Mouse (Mus musculus): ENCODE measurements around the gene Lypd5.
"Not testable (repeated sequence)": the region's sequence is repeated elsewhere in the genome, so short reads cannot be mapped to it uniquely, and the experiment has no call there.

The Lypd5 gene

DNA sequence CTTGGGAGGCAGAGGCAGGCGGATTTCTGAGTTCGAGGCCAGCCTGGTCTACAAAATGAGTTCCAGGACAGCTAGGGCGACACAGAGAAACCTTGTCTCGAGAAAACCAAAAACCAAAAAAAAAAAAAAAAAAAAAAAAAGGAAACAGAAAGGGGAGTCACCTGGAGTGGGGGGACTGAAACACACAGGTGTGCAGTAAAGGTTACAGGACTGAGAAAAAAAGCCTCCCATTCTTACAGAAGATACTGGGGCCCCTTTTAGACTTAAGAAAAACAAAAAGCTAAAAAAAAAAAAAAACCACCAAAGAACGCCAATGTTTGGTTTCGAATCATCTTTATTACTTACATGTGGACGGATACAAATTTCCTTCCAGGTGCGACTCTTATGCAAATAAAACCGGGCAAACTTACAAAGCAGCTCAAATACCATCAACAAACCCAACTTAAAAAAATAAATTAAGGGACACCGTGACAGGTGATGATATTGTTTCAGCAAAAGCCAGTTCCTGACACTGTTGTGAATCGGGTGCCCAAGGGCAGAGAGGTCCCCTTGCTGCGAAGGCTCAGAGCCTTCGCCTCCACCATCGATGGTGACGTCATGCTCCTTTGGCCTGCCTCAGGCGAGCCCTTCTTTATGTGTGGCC lies 33.9 kb downstream of the Lypd5 start:
- DNase-seq (ENCODE audit: low spot score in 2 of 2), result no peak

DNA sequence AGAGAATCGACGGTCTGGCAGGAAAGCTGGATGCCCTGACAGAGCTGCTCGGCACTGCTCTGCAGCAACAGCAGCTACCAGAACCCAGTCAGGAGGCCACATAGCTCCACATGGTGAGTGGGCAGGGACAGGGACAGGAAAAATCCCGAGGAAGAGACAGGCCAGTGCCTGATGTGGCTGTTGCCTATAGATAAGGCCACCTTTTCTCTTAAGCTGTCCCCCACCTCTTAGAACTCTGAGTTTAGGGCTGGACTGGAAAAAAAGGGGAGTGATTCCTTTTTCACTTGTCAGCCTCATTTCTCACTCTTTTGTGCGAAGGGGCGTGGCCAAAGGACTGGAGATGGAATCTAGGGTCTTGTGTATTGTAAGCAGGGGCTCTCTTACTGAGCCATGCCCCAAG lies 35.1 kb downstream of the Lypd5 start:
- no peak for DNase-seq (ENCODE audit: low spot score in 2 of 2)

DNA sequence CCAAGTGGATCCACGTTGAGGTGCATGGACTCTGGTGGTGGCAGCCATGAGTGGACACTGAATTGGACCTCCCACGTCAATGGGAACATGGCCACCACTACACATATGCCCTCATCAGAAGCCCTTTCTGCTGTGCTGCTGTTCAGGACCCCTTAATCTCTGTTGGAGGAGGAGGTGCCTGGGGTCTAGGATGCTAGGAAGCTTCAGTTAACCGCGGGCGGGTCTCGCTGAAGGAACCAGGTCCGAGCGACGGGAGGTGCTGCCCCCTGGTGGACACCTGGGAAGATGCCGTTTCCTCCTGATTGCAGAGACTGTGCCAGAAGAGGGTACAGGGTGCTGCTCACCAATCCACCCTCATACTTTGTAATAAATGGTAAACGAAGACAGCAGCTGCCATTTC lies 35.8 kb downstream of the Lypd5 start:
- peak; percentile 81 to 96 for DNase-seq (ENCODE audit: low spot score in 2 of 2)

DNA sequence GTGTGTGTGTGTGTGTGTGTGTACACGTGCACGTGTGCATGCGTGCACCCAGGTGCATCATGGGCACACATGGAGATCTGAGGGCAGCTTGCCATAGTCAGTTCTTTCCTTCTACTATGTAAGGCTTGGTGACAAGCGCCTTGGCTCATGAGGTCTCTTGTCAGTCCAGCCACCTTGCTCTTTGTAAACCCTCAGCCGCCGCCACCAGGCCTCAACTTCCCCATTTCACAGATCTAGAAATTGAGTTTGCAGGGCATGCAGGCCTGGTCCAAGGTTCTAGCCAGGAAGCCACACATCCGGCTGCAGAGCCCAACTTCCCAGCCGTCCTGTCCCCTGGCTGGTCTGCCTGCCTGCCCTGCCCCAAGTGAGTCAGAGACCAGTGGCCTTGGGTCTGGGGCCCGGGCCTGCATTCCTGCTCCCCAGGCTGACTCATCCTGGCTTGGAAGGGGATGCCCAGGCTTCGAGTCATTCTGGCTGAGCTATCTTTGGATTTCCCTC lies 38.1 kb downstream of the Lypd5 start:
- DNase-seq (ENCODE audit: low spot score in 2 of 2), result no peak

DNA sequence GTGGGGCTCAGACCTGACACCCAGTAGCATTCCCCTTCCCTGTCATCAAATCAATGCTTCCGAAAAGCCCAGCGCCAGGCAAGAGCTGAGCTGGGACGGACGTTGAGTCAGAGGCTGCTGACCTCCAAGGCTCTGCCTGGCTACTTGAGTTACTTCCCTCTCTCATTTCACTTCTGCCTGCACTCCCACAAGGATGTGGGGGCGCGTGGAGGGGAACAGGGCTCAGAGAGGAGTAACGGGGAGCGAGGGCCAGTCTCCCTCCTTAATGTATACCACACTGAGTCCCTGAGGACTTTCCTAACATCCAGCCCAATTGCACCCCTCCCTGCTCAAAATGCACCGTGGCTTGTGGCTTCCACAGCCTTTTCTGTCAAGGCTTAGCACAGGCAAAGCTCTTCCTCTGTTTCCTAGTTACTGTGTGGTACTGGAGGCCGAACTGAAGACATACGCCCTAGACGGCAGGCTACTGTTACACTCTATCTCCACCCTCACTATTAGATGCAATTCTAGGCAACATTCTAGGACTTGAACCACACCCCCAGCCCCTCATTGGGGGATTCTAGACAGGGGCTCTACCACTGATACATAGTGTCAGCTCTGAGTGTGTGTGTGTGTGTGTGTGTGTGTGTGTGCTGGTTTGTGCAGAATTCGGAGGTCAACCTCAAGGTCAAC lies 40.7 kb downstream of the Lypd5 start:
- no peak for DNase-seq (ENCODE audit: low spot score in 2 of 2)

DNA sequence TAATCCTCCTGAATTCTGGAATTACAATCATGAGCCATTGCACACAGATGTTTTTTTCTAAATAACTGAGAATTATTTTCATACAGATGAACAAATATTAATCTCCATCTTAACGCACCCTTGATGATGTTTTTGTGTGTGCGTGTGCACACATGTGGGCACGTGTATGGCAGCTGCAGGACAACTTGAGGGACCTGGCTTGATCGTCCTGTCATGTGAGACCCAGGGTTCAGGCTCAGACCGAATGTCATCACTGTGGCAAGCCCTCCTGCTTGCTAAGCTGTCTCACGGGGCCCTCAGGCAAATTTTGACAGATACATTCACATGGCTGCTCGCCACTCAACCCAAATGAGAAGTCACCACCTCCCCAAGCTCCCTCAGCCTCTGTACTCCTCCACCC lies 41.5 kb downstream of the Lypd5 start:
- no peak for DNase-seq (ENCODE audit: low spot score in 2 of 2)

DNA sequence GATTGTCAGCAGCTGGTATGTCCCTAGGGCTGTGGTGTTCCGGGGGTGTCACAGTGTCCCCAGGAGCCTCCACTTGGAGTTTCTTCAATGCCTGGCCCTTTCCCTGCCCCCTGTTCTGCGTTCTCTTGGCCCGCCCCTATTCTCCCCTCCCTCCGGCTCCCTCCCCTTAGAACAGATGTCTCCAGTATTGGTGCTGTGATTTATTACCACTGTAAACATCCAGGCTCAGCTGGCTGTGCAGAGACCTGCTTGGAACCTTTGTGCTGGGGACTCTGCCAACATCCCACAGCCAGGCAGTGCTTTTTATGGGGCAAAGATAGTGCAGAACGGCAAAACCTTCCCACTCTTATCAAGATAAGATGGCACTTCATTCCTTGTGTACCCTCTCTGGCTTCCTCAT lies 42.1 kb downstream of the Lypd5 start:
- DNase-seq (ENCODE audit: low spot score in 2 of 2), result no peak

DNA sequence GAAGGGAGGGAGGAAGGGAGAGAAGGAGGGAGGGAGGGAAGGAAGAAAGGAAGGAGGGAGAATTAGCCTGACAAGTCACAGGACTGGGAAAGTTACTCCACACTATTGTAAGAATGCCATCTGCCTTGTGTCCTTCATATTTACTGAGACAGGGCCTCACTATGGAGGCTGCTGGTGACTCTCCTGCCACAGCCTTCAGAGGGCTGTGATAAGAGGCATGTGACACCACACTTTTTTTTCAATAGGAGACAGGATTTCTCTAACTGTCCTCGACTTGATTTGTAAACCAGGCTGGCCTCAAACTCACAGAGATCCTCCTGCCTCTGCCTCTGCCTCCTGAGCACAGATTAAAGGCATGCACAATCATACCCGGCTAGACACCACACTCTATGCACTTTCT lies 42.7 kb downstream of the Lypd5 start:
- no peak for DNase-seq (ENCODE audit: low spot score in 2 of 2)

DNA sequence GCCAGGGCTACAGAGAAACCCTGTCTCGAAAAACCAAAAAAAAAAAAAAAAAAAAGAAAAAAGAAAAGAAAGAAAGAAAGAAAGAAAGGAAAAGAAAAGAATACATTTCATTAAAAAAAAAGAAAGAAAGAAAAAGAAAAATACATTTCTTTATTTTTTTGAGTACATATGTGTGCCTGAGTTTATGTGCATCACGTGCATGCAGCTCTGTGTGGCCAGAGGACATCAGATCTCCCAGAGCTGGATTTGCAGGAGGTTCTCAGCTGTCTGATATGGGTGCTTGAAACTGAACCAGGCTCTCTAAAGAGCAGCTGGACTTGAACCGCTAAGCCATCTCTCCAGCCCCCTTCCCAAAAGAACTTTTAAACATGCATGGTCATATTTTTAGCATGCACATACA lies 45.1 kb downstream of the Lypd5 start:
- DNase-seq (ENCODE audit: low spot score in 2 of 2), result no peak

DNA sequence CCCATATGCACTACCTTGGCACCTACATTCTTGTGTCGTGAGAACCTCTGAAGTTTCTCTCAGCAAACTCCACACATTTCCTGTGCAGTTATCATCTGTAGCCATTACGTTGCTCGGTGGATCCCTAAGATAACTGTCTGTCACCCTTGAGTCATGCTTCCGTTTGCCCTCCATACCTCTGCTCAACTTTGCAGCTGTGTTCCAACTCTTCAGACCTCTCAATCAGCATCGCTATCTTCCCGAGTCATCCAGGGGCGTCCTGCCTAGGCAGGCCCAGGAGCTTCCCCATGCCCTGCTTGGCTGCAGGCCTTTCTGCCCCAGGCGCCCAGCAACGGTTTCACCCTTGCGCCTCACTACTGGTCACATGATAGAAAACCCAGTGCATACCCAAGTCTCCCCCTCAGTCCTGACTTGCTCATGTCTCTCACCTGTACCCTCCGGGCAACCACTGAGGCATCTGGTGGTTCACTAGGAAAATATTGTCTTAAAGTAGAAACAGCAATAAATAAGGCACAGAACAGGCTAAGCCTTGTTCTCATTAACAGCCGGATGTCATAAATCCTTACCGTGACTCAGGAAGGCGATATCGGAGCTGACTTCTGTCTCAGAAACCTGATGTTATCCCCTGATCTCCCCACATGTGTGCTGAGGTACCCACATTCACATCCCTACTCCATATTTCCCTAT lies 45.6 kb downstream of the Lypd5 start:
- DNase-seq (ENCODE audit: low spot score in 2 of 2), result no peak

DNA sequence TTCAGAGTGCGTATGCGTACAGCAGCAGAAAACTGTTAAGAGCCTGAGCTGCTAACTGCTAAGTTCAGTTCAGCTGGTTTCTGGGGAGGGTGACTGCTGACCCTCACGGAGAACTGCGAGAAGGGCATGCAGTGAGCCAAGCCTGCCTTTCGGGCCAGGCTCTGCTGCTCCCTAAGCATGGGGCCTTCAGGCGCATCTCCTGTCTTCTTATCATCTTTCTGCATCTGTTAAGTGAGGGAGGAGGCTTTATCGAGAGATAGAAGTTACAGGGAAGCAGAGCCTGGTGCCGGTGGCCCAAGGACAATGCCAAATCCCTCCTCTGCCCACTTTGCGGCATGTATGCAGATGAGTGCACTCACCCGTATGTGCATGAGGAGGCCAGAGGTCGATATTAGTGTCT lies 47.8 kb downstream of the Lypd5 start:
- DNase-seq (ENCODE audit: low spot score in 2 of 2), result no peak

DNA sequence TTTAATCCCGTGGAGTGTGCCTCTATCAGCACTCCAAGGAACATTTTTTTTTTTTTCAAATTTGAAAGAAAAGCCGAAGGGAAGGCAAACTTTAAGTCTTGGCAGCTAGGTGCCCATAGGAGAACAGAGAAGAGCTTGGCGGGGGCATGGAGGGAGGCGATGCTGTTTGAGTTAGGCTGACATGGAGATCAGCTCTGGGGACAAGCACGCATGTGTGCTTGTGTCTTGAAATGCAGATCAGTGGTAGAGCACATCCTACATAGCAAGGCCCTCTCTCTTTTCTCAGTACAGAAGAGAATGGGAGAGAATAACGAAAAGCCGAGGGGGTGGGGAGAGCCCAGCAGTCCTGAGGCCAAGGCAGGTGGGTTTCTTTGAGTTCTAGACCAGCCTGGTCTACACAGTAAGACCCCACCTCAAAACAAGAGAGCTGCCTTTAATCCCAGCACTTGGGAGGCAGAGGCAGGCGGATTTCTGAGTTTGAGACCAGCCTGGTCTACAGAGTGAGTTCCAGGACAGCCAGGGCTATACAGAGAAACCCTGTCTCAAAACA lies 49.4 kb downstream of the Lypd5 start:
- no peak for DNase-seq (ENCODE audit: low spot score in 2 of 2)

DNA sequence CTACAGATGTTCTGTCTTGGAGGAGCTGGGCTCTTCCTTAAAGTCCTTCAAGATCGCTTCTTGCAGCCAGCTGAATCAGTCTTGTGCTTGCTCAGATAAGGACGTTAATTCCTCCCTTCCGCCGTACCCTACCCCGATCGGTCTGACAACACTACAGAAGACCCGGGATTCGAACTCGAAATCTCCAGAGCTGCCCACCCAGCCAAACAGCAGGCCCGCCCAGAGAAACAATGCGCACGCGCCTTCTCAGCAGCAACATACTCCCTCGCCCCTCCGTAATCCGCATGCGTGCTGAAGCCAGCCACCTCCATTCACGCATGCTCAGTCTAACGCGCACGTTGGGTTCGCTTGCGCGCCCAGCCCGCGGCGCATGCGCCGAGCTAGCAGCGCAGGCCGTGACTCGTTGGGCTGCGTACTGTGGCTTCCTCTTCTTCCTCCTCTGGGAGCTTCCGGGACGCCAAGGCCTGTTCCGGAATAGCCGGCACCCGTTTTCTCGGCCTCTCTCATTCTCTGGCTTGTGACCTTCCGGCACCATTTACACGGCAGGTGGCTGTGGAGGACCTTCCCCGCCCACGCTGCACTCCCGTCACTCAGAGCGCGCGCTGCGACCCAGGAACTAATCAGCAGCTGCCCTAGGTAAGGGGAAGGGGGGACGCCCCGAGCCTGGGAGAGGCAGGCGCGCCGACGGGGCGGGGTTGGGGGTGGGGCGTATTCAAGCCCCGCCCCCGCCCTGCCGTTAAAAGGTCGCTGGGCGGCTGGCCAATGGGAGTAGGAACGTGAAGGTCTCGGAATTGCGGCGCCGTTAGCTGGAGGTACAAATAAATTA lies 50.5 kb downstream of the Lypd5 start, which contains the start of gene Smg9:
TSS of gene Smg9 (plus strand) at position 364 of the 826 bp plus-strand sequence.
- DNase-seq (ENCODE audit: low spot score in 2 of 2), result peak; percentile 96 to 98

DNA sequence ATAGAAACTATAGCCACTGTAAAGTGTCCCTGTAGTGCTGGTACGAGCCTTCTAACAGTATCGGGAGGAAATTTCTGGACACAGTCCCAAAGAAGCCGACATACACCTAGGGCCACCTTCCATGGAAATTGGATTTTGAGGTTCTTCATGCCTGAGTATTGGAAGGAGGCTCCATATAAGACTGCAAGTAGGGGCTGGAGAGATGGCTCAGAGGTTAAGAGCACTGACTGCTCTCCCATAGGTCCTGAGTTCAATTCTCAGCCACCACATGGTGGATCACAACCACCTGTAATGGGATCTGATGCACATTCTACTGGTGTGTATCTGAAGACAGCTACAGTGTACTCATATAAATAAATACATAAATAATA lies 51.1 kb downstream of the Lypd5 start:
- DNase-seq (ENCODE audit: low spot score in 2 of 2), result no peak

DNA sequence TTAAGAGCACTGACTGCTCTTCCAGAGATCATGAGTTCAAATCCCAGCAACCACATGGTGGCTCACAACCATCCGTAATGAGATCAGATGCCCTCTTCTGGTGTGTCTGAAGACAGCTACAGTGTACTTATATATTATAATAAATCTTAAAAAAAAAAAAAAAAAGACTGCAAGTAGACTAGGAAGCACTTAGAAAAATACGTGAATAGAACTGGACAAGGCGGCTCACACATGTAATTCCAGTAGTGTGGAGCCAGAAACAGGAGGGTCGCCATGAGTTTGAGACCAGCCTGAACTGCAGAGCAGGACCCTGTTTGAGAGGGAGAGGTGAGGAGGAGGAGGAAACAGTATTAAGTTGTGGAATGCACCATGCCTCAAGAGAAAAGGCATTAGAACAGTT lies 51.5 kb downstream of the Lypd5 start:
- DNase-seq (ENCODE audit: low spot score in 2 of 2), result not testable (repeated sequence)

DNA sequence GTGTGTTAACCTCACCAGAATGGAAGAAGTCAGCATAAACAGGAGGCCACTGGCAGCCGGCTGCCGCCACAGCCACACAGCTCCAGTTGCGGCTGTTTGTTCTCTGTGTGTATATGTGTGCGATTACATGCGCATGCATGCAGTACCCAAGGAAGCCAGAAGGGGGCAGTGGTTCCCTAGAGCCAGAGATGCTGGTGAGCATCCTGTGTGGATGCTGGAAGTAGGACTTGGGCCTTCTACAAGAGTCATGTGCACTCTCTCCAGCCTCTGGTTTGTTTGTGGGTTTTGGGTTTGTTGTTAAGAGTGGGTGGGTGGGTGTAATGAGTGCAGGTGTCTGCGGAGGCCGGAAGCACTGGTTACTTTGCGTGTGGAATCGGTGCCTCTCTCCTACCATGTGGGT lies 53.9 kb downstream of the Lypd5 start:
- no peak for DNase-seq (ENCODE audit: low spot score in 2 of 2)

All from spleen, postnatal 4 days (tissue).